Mouse (Mus musculus): Measurements from ENCODE around the gene Ubc. TPM values are rescaled to one million over a fixed set of nuclear protein-coding genes. Genes with fewer than 3 reads are reported as not detected.
"Not testable (repeated sequence)": the region's sequence is repeated elsewhere in the genome, so short reads cannot be mapped to it uniquely, and the experiment has no call there.

Ubc gene
- total RNA-seq, 2 experiments from 2014 or later: 1,428 to 1,489 TPM

GRCm38 (mm10) chr5:125404903-125405545 lies 15.0 kb upstream of the Ubc start:
- DNase-seq: peak; percentile 56 to 63

DNA sequence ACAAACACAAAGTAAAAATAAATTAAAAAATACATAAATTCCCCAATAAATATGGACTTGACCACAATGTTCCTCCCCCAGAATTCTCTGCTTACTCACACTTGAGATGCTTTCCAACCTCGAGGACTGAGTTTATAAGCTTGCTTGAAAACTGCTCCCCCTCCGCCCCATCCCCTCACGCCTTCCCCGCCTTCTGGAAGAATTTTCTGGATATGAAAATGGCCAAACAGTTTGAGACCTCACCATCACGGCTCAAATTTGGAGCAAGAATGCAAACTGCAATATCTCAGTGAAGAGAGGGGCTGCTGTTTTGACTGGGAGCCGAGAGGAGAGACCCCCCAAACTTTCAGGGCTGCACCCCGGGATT lies 14.5 kb upstream of the Ubc start:
- peak in 1 of 2 experiments; percentile 42 for DNase-seq

GRCm38 (mm10) chr5:125403481-125404465 lies 13.8 kb upstream of the Ubc start:
- DNase-seq: peak; percentile 73

DNA sequence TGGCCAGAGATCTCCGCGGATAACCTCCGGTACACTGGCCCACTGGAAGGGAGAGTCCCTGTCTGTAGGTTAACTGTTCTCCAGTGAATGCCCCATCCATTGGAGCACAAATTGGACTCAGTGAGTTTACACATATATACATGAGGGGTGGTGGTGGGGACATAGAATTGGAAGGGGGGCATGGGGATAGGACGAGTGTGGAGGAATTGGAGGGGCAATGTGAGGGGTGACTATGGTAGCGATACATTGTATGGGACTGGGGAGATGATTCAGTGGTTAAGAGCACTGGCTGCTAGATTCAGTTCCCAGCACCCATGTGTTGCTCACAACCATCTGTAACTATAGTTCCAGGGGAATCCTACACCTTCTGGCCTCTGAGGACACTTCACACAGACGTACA lies 13.0 kb upstream of the Ubc start:
- DNase-seq: no peak

DNA sequence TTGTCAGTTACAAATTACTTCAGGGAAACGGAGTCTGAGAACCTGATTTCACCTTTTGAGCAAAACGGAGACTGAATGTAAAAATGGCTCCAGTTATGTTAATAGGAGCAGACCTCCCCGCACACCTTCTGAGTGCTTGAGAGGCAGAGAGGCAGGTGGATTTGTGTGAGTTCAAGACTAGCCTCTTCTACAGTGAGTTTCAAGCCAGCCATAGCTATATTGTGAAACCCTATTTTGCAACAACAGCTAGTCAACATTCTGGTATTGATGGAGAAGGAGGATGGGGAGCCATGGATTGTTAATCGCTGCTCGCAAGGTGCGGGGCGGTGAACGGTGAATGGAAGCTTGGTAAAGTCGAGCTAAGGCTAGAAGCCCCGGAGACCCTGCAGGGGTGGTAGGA lies 12.5 kb upstream of the Ubc start:
- no peak for DNase-seq

DNA sequence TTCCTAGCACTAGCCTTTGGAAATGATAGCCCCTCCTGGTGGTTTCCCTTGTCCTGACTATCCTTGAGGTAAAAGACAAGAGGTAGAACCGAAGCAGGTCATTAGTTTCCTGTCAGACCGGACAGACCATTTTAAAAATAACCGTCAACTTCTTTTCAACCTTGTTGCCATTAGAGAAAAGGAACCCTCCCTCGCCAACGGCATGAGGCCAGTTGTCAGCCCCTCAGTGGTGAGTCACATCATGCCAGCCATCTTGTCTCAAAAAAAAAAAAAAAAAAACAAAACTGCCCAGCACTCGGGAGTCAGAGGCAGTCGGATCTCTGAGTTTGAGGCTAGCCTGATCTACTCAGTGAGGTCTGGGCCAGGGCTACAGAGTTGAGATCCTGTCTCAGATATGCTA lies 10.9 kb upstream of the Ubc start:
- DNase-seq: peak in 1 of 2 experiments; percentile 25

GRCm38 (mm10) chr5:125395008-125395407 lies 5.0 kb upstream of the Ubc start:
- DNase-seq: no peak

GRCm38 (mm10) chr5:125393622-125394603 lies 3.9 kb upstream of the Ubc start:
- DNase-seq: peak; percentile 89 to 90

DNA sequence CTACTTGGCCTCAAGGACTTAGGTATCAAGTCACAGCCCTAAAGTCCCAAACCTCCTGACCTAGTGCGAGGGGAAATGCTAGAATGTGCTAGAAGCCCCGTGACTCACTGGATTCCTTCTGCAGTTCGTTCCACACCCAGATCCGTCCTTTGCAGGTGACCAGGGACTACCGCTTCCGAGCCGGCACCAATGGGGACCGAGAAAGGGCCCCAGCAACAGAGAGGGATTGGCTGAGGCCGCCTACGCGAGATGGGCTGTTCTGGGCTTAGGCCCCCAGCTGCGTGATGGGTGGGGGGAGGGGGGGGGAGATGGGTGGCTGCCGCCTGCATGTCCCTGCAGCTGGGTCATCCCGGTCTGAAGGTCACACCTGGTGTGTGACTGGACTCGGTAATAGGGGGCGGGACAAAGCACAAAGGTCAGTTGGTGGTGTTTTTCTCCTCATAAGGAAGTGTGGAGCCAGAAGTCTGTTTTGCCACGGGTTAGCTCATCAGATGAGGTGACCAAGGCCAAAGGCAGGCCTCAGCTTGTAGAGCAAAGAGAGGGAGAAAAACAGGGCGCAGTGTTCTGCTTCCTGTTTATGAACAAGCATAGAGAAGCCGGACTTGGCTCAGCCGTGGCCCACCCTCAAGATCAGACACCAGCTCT lies 3.1 kb upstream of the Ubc start:
- peak; percentile 96 to 97 for DNase-seq

- peak in 1 of 2 experiments; percentile 60 for DNase-seq
Observed at GRCm38 (mm10) chr5:125392618-125392976, 2.6 kb upstream of the Ubc start.

- DNase-seq: not testable (repeated sequence)
Observed at GRCm38 (mm10) chr5:125392176-125392575, 2.2 kb upstream of the Ubc start.

DNA sequence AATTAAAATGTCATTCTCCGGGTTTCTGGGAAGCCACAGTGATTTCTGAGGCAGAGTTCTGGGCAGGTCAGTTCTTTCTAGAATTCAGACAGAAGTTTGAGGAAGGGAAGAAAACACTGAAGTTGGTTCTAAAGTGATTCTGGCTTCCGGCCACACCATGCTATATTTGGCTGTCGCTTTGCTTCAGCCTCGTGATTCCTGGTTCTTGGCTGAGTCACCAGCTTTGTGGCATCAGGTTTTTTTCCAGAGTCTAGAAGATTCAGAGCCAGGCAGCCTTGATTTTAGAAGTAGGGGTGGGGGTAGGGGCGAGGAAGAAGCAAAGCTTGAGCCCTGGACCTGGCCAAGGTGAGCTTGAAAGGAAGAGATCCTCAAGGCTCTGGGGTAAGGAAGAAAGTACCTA lies 1.6 kb upstream of the Ubc start:
- DNase-seq: peak; percentile 84 to 85

DNA sequence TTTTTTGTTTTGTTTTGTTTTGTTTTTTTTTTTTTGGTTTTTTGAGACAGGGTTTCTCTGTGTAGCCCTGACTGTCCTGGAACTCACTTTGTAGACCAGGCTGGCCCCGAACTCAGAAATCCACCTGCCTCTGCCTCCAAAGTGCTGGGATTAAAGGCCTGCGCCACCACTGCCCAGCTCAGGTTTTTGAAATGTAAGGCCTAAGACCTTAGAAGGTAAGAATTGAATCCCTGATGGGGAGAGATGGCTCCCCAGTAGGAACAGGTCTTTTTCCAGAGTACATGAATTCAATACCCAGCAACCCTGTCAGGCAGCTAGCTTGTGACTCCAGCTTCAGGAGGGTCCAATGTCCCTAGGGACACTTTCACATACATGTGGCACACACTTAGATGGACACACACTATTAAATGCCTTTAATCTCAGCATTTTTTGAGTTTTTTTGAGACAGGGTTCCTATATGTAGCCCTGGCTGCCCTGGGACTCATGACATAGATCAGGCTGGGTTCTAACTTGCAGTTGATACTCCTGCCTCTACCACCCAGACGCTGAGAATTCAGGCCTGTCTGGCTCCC lies 990 bp upstream of the Ubc start:
- DNase-seq: no peak

DNA sequence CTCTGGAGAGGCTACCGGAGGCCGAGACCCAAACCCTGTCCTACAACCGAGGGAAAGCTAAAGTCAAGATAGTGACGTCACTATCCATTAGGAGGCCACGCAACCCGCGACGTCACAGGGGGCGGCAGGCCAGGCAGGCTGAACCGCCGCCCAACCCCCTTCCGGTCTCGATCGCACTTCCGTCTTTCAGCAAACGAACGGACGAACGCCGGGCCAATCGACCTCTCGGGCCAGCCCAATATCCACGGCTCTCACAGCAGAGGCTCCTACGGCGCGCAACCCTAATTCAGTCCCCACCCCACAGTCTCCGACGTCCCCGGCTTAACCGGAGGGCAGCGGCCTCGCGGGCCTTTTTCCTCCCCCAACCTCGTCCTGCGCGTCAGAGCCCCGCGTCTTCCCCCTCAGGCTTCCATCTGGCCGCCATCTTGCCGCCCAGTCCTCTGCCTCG lies 847 bp downstream of the Ubc start, which contains the start of gene Gm10382:
Gene Gm10382, plus strand, starts transcription at position 192 of the 448 bp plus-strand sequence.
- peak; percentile 88 to 93 for DNase-seq

- no peak for DNase-seq
Observed at GRCm38 (mm10) chr5:125388358-125389092, 1.5 kb downstream of the Ubc start.

- not testable (repeated sequence) for DNase-seq
Observed at GRCm38 (mm10) chr5:125387295-125387694, 2.7 kb downstream of the Ubc start.

DNA sequence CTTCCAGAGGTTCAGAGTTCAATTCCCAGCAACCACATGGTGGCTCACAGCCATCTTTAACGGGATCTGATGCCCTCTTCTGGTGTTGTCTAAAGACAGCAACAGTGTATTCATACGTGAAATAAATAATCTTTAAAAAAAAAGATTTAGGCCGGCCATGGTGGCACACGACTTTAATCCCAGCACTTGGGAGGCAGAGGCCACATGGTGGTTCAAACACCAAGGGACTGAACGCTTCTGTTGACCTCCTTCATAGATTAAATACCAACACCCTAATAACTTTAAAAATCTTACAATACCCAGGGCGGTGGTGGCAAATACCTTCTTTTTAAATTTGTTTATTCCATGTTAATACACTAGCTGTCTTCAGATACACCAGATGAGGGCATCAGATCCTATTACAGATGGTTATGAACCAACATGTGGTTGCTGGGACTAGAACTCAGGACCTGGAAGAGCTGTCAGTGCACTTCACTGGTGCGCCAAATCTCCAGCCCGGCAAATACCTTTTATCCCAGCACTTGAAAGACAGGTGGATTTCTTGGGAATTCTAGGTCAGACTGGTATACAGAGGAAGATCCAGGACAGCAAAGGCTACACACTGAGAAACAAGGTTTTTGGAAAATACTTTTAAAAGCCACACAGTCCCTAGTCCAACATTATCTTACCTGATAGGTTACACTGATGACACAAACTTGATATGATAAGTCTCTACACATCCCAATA lies 4.6 kb downstream of the Ubc start:
- DNase-seq: no peak

DNA sequence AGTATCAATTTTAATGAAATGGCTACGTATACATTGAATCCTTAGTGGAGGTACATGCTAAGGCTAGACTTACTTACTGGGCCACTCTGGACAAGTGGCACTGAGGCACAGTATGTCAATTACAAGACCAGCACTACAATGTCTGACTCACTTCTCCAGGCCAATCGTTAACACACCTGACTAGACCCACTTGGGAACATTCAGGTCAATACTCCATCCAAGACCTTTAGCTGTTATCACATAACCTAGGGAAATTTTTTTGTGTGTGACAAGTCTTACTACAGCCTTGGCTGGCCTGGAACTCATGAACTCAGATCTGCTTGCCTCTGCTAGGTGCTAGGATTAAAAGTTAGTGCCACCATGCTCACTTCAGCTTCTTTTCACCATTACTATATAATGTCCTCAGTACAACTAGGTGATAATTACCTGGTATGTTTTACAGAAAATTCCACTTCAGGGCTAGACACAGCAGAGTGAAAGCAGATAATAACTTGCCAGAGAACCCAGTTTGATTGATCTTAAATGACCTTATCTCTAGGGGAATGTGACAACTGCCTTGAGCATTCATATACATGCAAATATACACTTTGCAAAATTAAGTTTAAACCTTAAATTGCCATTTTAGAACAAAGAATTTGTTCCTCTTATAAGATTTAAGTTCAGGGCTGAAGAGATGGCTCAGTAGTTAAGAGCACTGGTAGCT lies 5.3 kb downstream of the Ubc start:
- DNase-seq: no peak

Measured in adrenal gland, postnatal 36 days (tissue).